Mouse (Mus musculus) ovary, adult 10 weeks (tissue): ENCODE measurements around the gene Rcor1. TPM values are rescaled to one million over a fixed set of nuclear protein-coding genes. Genes with fewer than 3 reads are reported as not detected.

Experiments used
- polyA plus RNA-seq: library from polyadenylated mRNA; stranded (reverse); fragments of 350-450 nt; fragmentation: Illumina TruSeq; extraction: RNeasy Lipid Tissue Mini Kit (QIAGEN cat#74804); gene quantifications from one replicate; pipeline ENCODE4 v1.2.3, GENCODE M21; 2014

The Rcor1 gene
- 46.8 TPM for polyA plus RNA-seq

DNA sequence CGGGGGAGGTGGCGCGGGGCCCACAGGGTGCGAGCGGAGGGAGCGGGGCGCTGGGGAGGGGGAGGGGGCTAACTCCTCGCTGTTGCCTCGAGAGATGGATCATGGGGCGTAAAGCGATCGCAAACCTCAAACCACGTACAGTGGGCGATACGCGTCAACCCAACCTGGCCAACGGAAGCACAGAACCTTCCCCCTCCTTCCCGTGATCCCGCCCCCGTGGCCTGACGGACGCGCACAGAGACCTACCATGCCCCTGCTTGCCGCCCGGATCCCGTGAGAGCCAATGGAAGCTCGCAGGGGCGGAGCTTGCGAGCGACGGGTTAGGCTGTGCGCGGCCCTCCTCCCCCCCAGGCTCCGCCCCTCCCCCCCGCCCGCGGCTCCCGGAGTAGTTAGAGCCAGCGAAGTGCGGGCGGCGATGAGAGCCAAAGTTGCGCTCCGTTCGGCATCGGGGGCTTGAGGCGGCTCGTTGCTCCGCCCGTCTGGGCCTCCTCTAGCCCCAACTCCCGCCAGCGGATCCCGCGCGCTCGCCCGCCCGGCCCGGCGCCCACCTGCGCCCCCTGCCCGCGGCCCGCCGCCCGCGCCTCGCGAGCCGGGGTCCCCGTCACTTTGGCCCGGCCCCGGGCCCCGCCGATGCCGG is at the start of gene Rcor1:
Rcor1 (plus strand) TSS at position 376 of the 637 bp plus-strand sequence.

Other genes starting within 250 kb of the Rcor1 start
- gene Mok, start 198.4 kb upstream of the Rcor1 start, polyA plus RNA-seq: 1.4 TPM
- gene Zfp839, start 189.1 kb upstream of the Rcor1 start, polyA plus RNA-seq: 7.0 TPM
- 22.5 TPM for gene Cinp, start 150.2 kb upstream of the Rcor1 start, polyA plus RNA-seq
- gene Tecpr2, start 150.1 kb upstream of the Rcor1 start, polyA plus RNA-seq: 4.0 TPM
- not detected for gene Ankrd9, start 60.3 kb upstream of the Rcor1 start, polyA plus RNA-seq
- gene Traf3, start 127.0 kb downstream of the Rcor1 start, polyA plus RNA-seq: 9.8 TPM
- not detected for gene 4930595D18Rik, start 145.1 kb downstream of the Rcor1 start, polyA plus RNA-seq
- not detected for gene Amn, start 231.7 kb downstream of the Rcor1 start, polyA plus RNA-seq